Mouse (Mus musculus): ENCODE results near the gene Mylip. TPM values are rescaled to one million over a fixed set of nuclear protein-coding genes. Genes with fewer than 3 reads are reported as not detected.

Mylip gene
- polyA plus RNA-seq, 1 experiment = 0.25 TPM

DNA sequence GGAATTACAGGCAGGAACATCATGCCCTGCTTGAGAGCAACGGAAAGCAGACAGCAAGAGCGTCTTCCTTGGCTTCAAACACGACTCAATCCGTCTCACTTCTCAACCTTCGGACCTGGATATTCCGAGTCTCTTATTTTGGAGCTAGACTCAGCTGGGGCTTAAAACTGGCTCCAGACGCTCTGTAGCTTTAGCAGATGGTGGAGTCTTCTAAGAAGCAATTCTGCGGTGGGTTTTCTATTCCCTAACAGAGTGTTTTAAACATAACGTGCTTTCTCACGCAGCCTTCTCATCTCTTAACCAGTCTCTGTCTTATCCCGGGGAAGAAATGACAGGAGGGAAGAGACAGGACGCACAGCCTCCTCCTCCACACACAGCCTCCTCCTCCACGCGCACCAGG lies 3.3 kb upstream of the Mylip start:
- no peak for TF ChIP-seq GATA1 (IDR thresholded peaks at IDR 0.05; ENCODE audit: low read length)

DNA sequence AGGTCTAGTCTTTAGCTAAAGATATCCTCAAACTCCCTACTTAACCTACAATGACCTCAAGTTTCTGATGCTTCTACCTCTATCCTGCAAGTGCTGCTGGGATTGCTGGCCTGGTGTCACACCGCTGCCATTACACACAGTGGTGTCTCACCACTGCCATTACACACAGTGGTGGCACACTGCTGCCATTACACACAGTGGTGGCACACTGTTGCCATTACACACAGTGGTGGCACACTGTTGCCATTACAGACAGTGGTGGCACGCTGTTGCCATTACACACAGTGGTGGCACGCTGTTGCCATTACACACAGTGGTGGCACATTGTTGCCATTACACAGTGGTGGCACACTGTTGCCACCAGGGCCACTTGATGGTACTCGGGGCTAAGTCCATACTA lies 2.3 kb upstream of the Mylip start:
- TF ChIP-seq GATA1 (IDR thresholded peaks at IDR 0.05; ENCODE audit: low read length) = no peak

GRCm38 (mm10) chr13:45388254-45388805 lies 1.2 kb upstream of the Mylip start:
- no peak for TF ChIP-seq GATA1 (IDR thresholded peaks at IDR 0.05; ENCODE audit: low read length)

- no peak for TF ChIP-seq GATA1 (IDR thresholded peaks at IDR 0.05; ENCODE audit: low read length)
Measured at GRCm38 (mm10) chr13:45388889-45389288, 653 bp upstream of the Mylip start.

- no peak for TF ChIP-seq GATA1 (IDR thresholded peaks at IDR 0.05; ENCODE audit: low read length)
Measured at GRCm38 (mm10) chr13:45390312-45390961, 895 bp downstream of the Mylip start.

- no peak for TF ChIP-seq GATA1 (IDR thresholded peaks at IDR 0.05; ENCODE audit: low read length)
Measured at GRCm38 (mm10) chr13:45390962-45391853, 1.7 kb downstream of the Mylip start.

GRCm38 (mm10) chr13:45391854-45392454 lies 2.4 kb downstream of the Mylip start:
- no peak for TF ChIP-seq GATA1 (IDR thresholded peaks at IDR 0.05; ENCODE audit: low read length)

DNA sequence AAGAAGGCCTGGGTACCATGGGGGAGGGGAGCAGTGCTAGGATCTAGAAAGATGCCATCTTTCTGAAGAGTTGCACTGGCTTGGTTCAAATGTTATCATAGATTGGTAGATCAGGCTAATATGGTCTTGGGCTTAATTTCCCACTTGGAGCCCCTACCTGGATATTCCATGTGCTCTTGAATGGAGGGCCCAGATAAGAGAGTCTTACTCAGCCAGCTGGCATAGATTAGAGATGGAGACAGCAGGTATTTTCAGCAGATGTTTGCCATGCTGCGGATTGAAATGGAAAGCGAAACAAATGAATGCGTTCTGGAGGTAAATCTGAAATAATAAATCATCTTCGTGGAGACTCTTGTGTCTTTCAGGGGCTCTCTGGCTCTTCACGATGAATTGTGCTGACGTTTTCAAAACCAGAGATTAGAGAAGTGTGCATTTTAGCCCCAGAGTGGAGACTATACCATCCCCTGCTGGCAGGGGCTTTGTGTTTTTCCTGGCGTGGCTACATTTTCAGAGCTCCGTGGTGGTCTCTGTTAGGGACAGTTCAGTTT lies 4.8 kb downstream of the Mylip start:
- no peak for TF ChIP-seq GATA1 (IDR thresholded peaks at IDR 0.05; ENCODE audit: low read length)

DNA sequence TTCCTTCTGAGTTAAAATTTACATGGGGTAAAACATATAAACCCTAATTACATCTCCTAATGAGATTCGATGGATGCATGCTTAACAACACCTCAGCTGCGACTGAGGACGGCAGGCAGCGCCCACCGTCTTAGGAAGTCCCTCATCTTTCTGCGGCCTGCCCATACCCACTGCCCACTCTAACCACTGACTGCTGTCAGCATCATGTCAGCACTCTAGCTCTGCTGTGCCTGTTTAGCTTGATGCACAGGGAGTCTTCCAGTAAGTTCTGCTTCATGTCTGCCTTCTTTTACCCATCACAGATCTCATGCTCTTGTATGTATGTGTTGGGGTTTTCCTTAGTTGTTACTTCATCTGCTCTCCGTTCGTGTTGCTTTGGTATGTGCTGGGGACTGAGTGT lies 7.2 kb downstream of the Mylip start:
- TF ChIP-seq GATA1 (IDR thresholded peaks at IDR 0.05; ENCODE audit: low read length) = no peak

GRCm38 (mm10) chr13:45397240-45397639 lies 7.7 kb downstream of the Mylip start:
- no peak for TF ChIP-seq GATA1 (IDR thresholded peaks at IDR 0.05; ENCODE audit: low read length)

DNA sequence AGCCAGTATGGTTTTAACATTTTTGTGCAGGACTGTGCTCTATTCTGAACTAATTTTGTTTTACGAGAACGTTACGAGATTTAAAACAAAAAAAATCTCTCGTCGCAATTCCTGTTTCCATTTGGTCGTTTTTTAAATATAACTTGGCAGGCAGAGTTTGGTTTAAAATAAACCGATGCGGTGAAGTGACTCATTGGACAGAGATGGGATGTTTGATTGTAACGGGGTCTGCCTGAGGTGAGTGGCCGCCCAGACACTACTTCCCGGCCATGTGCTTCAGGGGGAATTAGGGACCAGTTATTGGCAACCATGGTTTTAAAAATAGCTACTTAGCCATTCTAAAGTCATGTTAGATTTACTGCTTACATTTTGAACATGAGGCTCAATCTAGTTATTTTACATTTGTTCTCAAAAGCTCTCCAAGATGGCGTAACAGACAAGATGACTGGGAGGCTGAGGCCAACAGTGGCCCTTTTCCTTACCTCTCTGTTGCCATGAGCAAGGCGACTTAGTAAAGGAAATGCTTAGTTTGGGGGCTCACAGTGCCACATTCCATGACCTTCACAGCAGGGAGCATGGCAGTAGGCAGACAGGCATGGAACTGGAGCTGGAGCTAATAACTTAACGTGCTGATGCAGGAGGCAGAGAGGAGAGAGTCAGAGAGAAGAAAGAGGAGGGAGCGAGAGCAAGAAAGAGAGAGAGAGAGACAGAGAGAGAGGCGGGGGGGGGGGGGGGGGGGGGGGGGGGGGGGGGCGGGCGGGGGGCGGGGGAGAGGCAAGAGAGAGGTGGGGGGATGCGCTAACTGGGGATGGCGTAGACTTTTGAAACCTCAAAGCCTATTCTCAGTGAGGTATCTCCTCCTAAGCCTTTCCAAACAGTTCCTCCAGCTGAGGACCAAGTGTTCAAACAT lies 8.6 kb downstream of the Mylip start:
- TF ChIP-seq GATA1 (IDR thresholded peaks at IDR 0.05; ENCODE audit: low read length) = no peak

GRCm38 (mm10) chr13:45400700-45401099 lies 11.2 kb downstream of the Mylip start:
- TF ChIP-seq GATA1 (IDR thresholded peaks at IDR 0.05; ENCODE audit: low read length) = no peak

DNA sequence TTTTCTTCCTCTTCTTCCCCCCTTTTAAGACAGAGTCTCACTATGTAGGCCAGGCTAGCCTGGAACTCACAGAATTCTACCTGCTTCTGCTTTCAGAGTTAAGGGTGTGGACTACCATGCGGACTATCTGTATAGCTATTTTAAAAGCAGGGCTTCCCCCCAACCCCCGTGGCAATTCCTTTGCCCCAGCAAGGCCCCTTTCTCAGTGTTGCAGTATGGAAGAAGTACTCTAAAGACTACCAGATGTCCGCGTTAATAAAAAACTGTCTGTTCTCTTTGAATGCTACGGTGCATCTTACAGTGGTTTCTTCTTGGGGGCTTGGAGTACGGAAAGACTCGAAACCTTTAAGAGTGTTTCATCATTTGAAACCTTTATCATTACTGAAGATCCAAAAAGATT lies 12.3 kb downstream of the Mylip start:
- no peak for TF ChIP-seq GATA1 (IDR thresholded peaks at IDR 0.05; ENCODE audit: low read length)

DNA sequence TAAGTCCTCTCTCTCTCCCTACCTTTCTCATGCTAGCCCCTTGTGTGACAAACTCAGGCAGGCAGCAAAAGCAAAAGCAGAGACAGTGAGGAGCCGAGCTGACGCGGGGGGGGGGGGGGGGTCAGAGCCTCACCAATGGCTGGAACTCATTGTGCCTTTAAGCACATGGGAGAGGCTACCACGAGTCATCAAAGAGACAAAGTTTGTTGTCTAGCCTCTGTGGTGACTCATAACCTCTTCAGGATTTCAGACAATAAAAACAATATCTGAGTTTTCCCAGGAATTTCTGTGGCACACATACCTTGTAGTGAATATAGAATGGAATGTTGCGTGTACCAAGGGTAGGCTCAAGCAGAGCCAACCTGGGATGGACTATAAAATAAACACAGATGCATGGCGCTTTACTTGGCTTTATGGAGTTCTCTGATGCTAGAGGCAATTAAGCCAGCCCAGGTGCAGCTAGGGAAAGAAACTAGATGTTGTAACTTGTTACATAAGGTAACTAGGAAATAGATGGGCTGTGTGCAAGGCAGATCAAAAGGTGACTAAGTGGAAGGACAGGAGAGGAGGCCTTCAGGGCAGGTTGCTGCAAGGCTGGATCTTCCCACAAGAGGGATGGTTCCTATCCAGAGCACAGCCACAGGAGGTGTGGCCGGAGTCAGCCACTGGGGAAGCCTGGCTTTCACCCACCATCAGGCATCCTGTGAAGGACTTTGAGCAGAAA lies 12.9 kb downstream of the Mylip start:
- TF ChIP-seq GATA1 (IDR thresholded peaks at IDR 0.05; ENCODE audit: low read length) = no peak

All from G1E-ER4 (cell line).